Mouse (Mus musculus) liver, postnatal 0 days (tissue): ENCODE measurements at regions not wholly inside any gene's neighbourhood (a gene's known extent, or its start where the extent isn't known, plus 50 kb on each side); places are given as distances from the start of the nearest gene placed in this dataset.

Source experiments
- CTCF ChIP-seq: sonication (generic); IDR thresholded peaks from 2 replicates; pipeline ENCODE4 v1.5.1; 2016; ENCODE audit warnings: antibody characterized with exemption, low read depth
- EP300 ChIP-seq: IDR thresholded peaks from 2 replicates; pipeline ENCODE4 v1.6.1; 2016; ENCODE audit warnings: antibody characterized with exemption, low read depth, mild to moderate bottlenecking

- TF ChIP-seq CTCF (no peak), EP300 (no peak)
Measured at GRCm38 (mm10) chr9:98754764-98755163, 87.5 kb upstream of the Prr23a1 start.
